Mouse (Mus musculus): ENCODE results near the gene Ppp1ca. TPM values are rescaled to one million over a fixed set of nuclear protein-coding genes. Genes with fewer than 3 reads are reported as not detected.
A peak's percentile ranks its signal among the peaks of the same experiment; 100 is the strongest.

Gene Ppp1ca
- total and polyA plus RNA-seq, 3 experiments = 389 to 635 (median 502) TPM

GRCm38 (mm10) chr19:4166678-4167476 is 25.0 kb upstream of the Ppp1ca start:
- Histone ChIP-seq H3K4me1 (ENCODE audit: control insufficient read depth in 1 of 2, insufficient read depth in 2 of 2) (peaks cover 17 to 55% of the 10 kb centered on the region in 2 experiments), H3K27me3 (replicated peaks) (no peaks in the 10 kb centered on the region)

GRCm38 (mm10) chr19:4169378-4169784 is 22.5 kb upstream of the Ppp1ca start:
- Histone ChIP-seq H3K9me3 (replicated peaks; ENCODE audit: low read length) (peaks cover 2% of the 10 kb centered on the region), H3K4me2 (ENCODE audit: insufficient read depth, low read depth, poor library complexity, severe bottlenecking) (peak overlapping the region; percentile 72), H3K4me3 (replicated peaks in 1 of 3; ENCODE audit: low read depth in 2 of 3, low read length in 2 of 3, poor library complexity in 1 of 3) (peak overlapping the region; percentile 41 to 62 (median 53)), H3K27ac (ENCODE audit: insufficient read depth, low read depth) (peak overlapping the region; percentile 65), H3K36me3 (replicated peaks in 1 of 2; ENCODE audit: control insufficient read depth in 1 of 2, insufficient read depth in 1 of 2, low read length in 1 of 2) (peaks cover 0 to 29% of the 10 kb centered on the region in 2 experiments), H3K9ac (ENCODE audit: insufficient read depth, low read depth) (peak overlapping the region; percentile 79), H3K79me2 (replicated peaks; ENCODE audit: control insufficient read depth, extremely low read depth, insufficient read depth, poor library complexity, severe bottlenecking) (no peaks in the 10 kb centered on the region), H3K4me1 (ENCODE audit: control insufficient read depth in 1 of 2, insufficient read depth in 2 of 2) (peaks cover 11 to 52% of the 10 kb centered on the region in 2 experiments), H3K27me3 (replicated peaks) (no peaks in the 10 kb centered on the region)
- peak; percentile 96 for DNase-seq (ENCODE audit: extremely low read depth)
- dilution Hi-C loops (cut with MboI; ENCODE audit: extremely low pct_ligation_motif_present, extremely low pct_unique_long_range_greater_than_20kb, low sequenced_read_pairs) = no loop called here
- in situ Hi-C loops (cut with MboI; ENCODE audit: low pct_ligation_motif_present, low pct_unique_long_range_greater_than_20kb, low sequenced_read_pairs) = no loop called here
- TF ChIP-seq POLR2A (IDR thresholded peaks at IDR 0.05; ENCODE audit: low read depth, low read length) (peak; percentile 76), TCF12 (IDR thresholded peaks at IDR 0.05; ENCODE audit: low read depth, low read length) (peak; percentile 62; the same call in 1 of the 2 replicates), ZNF384 (IDR thresholded peaks at IDR 0.05; ENCODE audit: low read depth, low read length) (no peak), JUN (IDR thresholded peaks at IDR 0.05; ENCODE audit: insufficient read depth, low read depth, low read length) (no peak), MYC (IDR thresholded peaks at IDR 0.05; ENCODE audit: low read depth, low read length) (peak; percentile 36; the same call in 1 of the 2 replicates), HCFC1 (IDR thresholded peaks at IDR 0.05; ENCODE audit: low read depth, low read length) (peak; percentile 45; the same call in 1 of the 2 replicates), MAX (IDR thresholded peaks at IDR 0.05; ENCODE audit: low read length) (peak; percentile 37; the same call in 1 of the 2 replicates), POLR2AphosphoS2 (IDR thresholded peaks at IDR 0.05; ENCODE audit: low read depth, low read length) (no peak), USF1 (IDR thresholded peaks at IDR 0.05; ENCODE audit: low read depth, low read length) (no peak), CHD1 (IDR thresholded peaks at IDR 0.05; ENCODE audit: low read depth, low read length) (no peak), E2F4 (IDR thresholded peaks at IDR 0.05; ENCODE audit: insufficient replicate concordance, low read depth, low read length) (no peak), UBTF (IDR thresholded peaks at IDR 0.05; ENCODE audit: low read depth, low read length) (peak; percentile 92; the same call in 1 of the 2 replicates), RCOR1 (conservative IDR thresholded peaks at IDR 0.05; ENCODE audit: low read depth, low read length) (no peak), CHD2 (IDR thresholded peaks at IDR 0.05; ENCODE audit: low read length) (no peak), MEF2A (IDR thresholded peaks at IDR 0.05; ENCODE audit: borderline replicate concordance, low read depth, low read length) (peak; percentile 36; the same call in 1 of the 2 replicates), ZC3H11A (IDR thresholded peaks at IDR 0.05; ENCODE audit: low read depth, low read length) (no peak; the same call in 1 of the 2 replicates), PAX5 (IDR thresholded peaks at IDR 0.05; ENCODE audit: low read length) (no peak), TBP (conservative IDR thresholded peaks at IDR 0.05; ENCODE audit: low read depth, low read length) (0 out of 2 replicates have a peak, but pooled peaks have one; percentile 50), KAT2A (IDR thresholded peaks at IDR 0.05; ENCODE audit: insufficient replicate concordance, low read length) (no peak), ELF1 (IDR thresholded peaks at IDR 0.05; ENCODE audit: low read depth, low read length) (peak; percentile 32; the same call in 1 of the 2 replicates), ETS1 (conservative IDR thresholded peaks at IDR 0.05; ENCODE audit: low read depth, low read length) (no peak), IRF4 (IDR thresholded peaks at IDR 0.05; ENCODE audit: low read depth, low read length) (peak; percentile 48; the same call in 1 of the 2 replicates), JUND (conservative IDR thresholded peaks at IDR 0.05; ENCODE audit: low read depth, low read length) (no peak), MAFK (IDR thresholded peaks at IDR 0.05; ENCODE audit: insufficient replicate concordance, low read length) (0 out of 2 replicates have a peak, but pooled peaks have one; percentile 5), RAD21 (IDR thresholded peaks at IDR 0.05; ENCODE audit: low read depth, low read length) (peak; percentile 60), GABPA (IDR thresholded peaks at IDR 0.05; ENCODE audit: insufficient replicate concordance, low read depth, low read length) (no peak)

More at GRCm38 (mm10) chr19:4166678-4167476, 25.0 kb upstream of the Ppp1ca start:
- H3K9ac ChIP-seq (ENCODE audit: insufficient read depth, low read depth) = no peak overlapping the region
- in situ Hi-C loops (cut with MboI; ENCODE audit: low pct_ligation_motif_present, low pct_unique_long_range_greater_than_20kb, low sequenced_read_pairs) = no loop called here
- H3K79me2 ChIP-seq (replicated peaks; ENCODE audit: control insufficient read depth, extremely low read depth, insufficient read depth, poor library complexity, severe bottlenecking) = peaks cover 10% of the 10 kb centered on the region
- no peak for TF ChIP-seq ZNF384 (IDR thresholded peaks at IDR 0.05; ENCODE audit: low read depth, low read length)
- TF ChIP-seq UBTF (IDR thresholded peaks at IDR 0.05; ENCODE audit: low read depth, low read length) = no peak
- no peak for TF ChIP-seq POLR2AphosphoS2 (IDR thresholded peaks at IDR 0.05; ENCODE audit: low read depth, low read length)
- no peak for TF ChIP-seq HCFC1 (IDR thresholded peaks at IDR 0.05; ENCODE audit: low read depth, low read length)
- TF ChIP-seq NRF1 (IDR thresholded peaks at IDR 0.05; ENCODE audit: low read depth, low read length) = no peak
- no peak for TF ChIP-seq USF2 (conservative IDR thresholded peaks at IDR 0.05; ENCODE audit: low read depth, low read length)
- TF ChIP-seq SMC3 (IDR thresholded peaks at IDR 0.05; ENCODE audit: low read depth, low read length) = no peak
- no peak for TF ChIP-seq IRF4 (IDR thresholded peaks at IDR 0.05; ENCODE audit: low read depth, low read length)
- TF ChIP-seq TCF12 (IDR thresholded peaks at IDR 0.05; ENCODE audit: low read depth, low read length) = no peak
- no peak for TF ChIP-seq MAFK (IDR thresholded peaks at IDR 0.05; ENCODE audit: insufficient replicate concordance, low read length)
- TF ChIP-seq MXI1 (IDR thresholded peaks at IDR 0.05; ENCODE audit: low read depth, low read length) = no peak
- no peak for TF ChIP-seq MAX (IDR thresholded peaks at IDR 0.05; ENCODE audit: low read length)
- TF ChIP-seq CHD1 (IDR thresholded peaks at IDR 0.05; ENCODE audit: low read depth, low read length) = no peak
- no peak overlapping the region for H3K4me2 ChIP-seq (ENCODE audit: insufficient read depth, low read depth, poor library complexity, severe bottlenecking)
- dilution Hi-C loops (cut with MboI; ENCODE audit: extremely low pct_ligation_motif_present, extremely low pct_unique_long_range_greater_than_20kb, low sequenced_read_pairs) = no loop called here
- no peak overlapping the region for H3K4me3 ChIP-seq (replicated peaks in 1 of 3; ENCODE audit: low read depth in 2 of 3, low read length in 2 of 3, poor library complexity in 1 of 3)
- no peak overlapping the region for H3K27ac ChIP-seq (ENCODE audit: insufficient read depth, low read depth)
- peaks cover 2 to 20% of the 10 kb centered on the region in 2 experiments for H3K36me3 ChIP-seq (replicated peaks in 1 of 2; ENCODE audit: control insufficient read depth in 1 of 2, insufficient read depth in 1 of 2, low read length in 1 of 2)
- peaks cover 2% of the 10 kb centered on the region for H3K9me3 ChIP-seq (replicated peaks; ENCODE audit: low read length)
- DNase-seq (ENCODE audit: extremely low read depth) = no peak

Data from CH12.LX (cell line).